Mouse (Mus musculus) kidney, postnatal 0 days (tissue): Measurements from ENCODE around the gene Abhd16a. TPM values are rescaled to one million over a fixed set of nuclear protein-coding genes. Genes with fewer than 3 reads are reported as not detected.

Experiments used
- ATAC-seq: fragments of 200-750 bp; cut with Nextera tagmentation; replicated peaks from 2 replicates; pipeline ENCODE4 v1.8.0; 2017; ENCODE audit warnings: low read depth, moderate number of reproducible peaks, moderate TSS enrichment, moderate library complexity; ENCODE audit not compliant: low FRiP score
- DNase-seq: peaks from one replicate; pipeline ENCODE4 v3.0.0-alpha.2; 2016; ENCODE audit warnings: low spot score
- H3K27ac ChIP-seq: fragments of 300-500 bp; sonication (generic); 2 replicates; pipeline ENCODE4 v1.5.1; 2014; ENCODE audit warnings: mild to moderate bottlenecking
- H3K27me3 ChIP-seq: fragments of 300-500 bp; sonication (generic); 2 replicates; pipeline ENCODE4 v1.6.1; 2014; ENCODE audit warnings: low read length, mixed read lengths; ENCODE audit not compliant: insufficient read depth
- H3K36me3 ChIP-seq: fragments of 300-500 bp; sonication (generic); 2 replicates; pipeline ENCODE4 v1.6.1; 2014; ENCODE audit warnings: low read length, mixed read lengths; ENCODE audit not compliant: insufficient read depth
- H3K4me1 ChIP-seq: fragments of 300-500 bp; sonication (generic); replicated peaks from 2 replicates; pipeline ENCODE4 v1.6.1; 2014; ENCODE audit warnings: antibody characterized with exemption, low read length, mixed read lengths; ENCODE audit not compliant: insufficient read depth
- H3K4me2 ChIP-seq: fragments of 300-500 bp; sonication (generic); 2 replicates; pipeline ENCODE4 v1.6.1; 2014; ENCODE audit warnings: mild to moderate bottlenecking, low read length, moderate library complexity, mixed read lengths
- H3K4me3 ChIP-seq: fragments of 300-500 bp; sonication (generic); replicated peaks from 2 replicates; pipeline ENCODE4 v1.5.1; 2014; ENCODE audit warnings: low read depth, low read length
- H3K9ac ChIP-seq: fragments of 300-500 bp; sonication (generic); 2 replicates; pipeline ENCODE4 v1.6.1; 2014; ENCODE audit warnings: low read depth, low read length
- H3K9me3 ChIP-seq: fragments of 300-500 bp; sonication (generic); replicated peaks from 2 replicates; pipeline ENCODE4 v1.6.1; 2016; ENCODE audit warnings: low read length, inconsistent platforms, mixed read lengths
- CTCF ChIP-seq: IDR thresholded peaks from 2 replicates; pipeline ENCODE4 v1.5.1; 2016; ENCODE audit warnings: antibody characterized with exemption, low read depth, mild to moderate bottlenecking, moderate library complexity
- WGBS: fragments of 180-500 bp; shearing (Covaris S2); extraction: QIAGEN DNeasy Blood & Tissue Kit; methylation state at CpG from one replicate; pipeline ENCODE4 v1.1.7; 2014; 5-methylcytosine and 5-hydroxymethylcytosine counted together
- polyA plus RNA-seq: library from polyadenylated mRNA; unstranded; fragments of >200 nt; fragmentation: Nextera tagmentation; extraction: Ambion mirVana; gene quantifications from 2 replicates; pipeline ENCODE4 v1.2.1, GENCODE M21; 2015

Abhd16a gene
- polyA plus RNA-seq, 1 experiment from 2014 or later: 109 TPM

DNA sequence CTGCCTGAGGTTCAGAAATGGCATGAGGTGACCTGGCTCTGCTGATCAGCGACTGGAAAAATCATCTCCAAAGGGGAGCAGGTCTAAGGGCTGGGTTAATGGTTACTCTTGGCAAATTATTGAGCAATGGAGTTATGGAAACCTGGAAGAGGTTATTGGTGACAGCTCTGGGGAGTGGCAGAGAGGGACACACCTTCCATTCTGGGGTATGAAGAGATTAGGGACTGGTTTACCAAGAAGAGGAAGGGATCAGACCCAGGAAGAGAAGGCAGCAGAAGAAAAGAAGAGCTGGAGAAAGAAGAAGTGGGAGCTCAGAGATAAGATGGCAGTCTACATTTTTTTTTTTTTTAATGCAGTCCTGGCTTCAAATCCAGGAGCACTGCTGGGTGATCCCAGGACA is 41.4 kb upstream of the Abhd16a start:
- peak; percentile 26 for DNase-seq
- Histone ChIP-seq H3K9ac (no peak overlapping the region), H3K27me3 (no peaks in the 10 kb centered on the region), H3K4me2 (peak overlapping the region; percentile 36), H3K27ac (peak overlapping the region; percentile 98), H3K9me3 (no peaks in the 10 kb centered on the region), H3K4me3 (no peak overlapping the region), H3K4me1 (peaks cover 32% of the 10 kb centered on the region), H3K36me3 (0 out of 2 replicates have a peak, but pooled peaks cover 4% of the 10 kb centered on the region)
- ATAC-seq: no peak
- 31% methylated on average over 1 of the region's 1 CpGs for WGBS
- TF ChIP-seq CTCF: no peak

DNA sequence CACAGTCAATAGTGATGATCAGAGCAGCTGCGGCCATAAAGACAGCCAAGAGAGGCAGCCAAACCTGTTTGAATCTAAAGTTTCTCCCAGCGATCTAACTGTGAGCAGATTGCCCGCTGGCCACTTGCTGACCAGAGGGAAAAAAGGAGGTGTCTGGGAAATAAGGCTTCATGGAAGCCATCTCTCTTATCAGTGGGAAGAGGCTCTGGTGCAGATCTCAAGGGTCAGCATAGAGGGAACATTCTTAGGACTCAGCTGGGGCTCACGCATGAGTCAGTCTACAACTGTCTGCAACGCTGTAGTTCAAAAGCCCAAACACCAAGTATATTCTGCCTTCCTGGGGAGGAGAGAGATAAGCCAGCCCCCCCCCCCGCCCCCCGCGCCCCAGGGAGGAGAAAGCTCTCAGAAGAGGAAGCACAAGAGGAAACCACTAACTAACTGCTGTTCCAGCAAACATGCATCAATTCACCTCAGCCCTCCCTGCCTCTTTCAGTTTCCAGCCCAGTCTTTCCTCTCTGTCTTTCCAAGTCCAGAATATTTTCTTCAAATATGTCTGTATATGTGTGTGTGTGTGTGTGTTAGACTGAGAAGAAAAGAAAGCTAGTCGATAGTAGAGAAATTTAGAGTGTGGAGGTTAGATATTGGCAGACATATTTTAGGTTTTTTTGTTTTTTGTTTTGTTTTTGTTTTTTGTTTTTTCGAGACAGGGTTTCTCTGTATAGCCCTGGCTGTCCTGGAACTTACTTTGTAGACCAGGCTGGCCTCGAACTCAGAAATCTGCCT is 40.7 kb upstream of the Abhd16a start:
- Histone ChIP-seq H3K4me2 (peak overlapping the region; percentile 36), H3K9ac (no peak overlapping the region), H3K27me3 (no peaks in the 10 kb centered on the region), H3K9me3 (no peaks in the 10 kb centered on the region), H3K27ac (peak overlapping the region; percentile 98), H3K4me1 (peaks cover 32% of the 10 kb centered on the region), H3K36me3 (peaks cover 11% of the 10 kb centered on the region; the same call in 1 of the 2 replicates), H3K4me3 (no peak overlapping the region)
- ATAC-seq (no peak), DNase-seq (peak; percentile 63)
- no peak for TF ChIP-seq CTCF
- 27% methylated on average over 11 of the region's 11 CpGs for WGBS

DNA sequence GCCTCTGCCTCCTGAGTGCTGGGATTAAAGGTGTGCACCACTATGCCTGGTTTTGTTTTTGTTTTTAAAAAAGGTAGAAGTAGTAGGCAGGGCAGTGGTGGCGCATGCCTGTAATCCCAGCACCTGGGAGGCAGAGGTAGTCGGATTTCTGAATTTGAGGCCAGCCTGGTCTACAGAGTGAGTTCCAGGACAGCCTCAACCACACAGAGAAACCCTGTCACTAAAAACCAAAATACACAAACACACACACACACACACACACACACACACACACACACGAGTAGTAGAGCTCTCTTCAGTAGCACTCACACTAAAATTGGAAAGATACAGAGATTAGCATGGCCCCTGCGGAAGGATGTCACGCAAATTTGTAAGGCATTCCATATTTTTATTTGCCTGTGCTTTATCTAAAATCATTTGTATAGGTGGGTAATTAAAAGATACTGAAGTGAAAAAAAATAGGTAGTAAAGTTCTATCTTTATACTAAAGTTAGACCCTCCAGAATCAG is 40.1 kb upstream of the Abhd16a start:
- 67% methylated on average over 5 of the region's 5 CpGs for WGBS

DNA sequence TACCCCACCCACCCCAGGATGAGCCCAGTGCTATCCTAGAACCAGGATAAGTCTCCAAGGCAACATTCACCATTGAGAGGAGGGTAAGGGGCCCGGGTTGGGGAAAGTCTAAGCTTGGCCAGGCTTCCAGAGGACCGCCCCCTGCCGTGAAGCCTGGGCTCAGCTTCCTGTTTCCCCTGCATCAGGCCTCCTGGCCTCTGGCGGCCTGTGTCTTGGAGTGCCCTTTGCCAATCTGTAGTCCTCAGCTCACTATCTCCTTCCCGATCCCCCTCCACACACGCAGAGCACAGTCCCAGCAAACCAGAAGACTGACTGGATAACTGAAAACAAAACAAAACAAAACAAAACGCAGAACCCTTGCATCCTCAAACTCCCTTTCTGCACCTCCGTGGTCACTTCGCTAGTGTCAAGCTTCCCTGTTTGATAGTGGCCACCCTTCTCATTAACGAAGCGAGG is 39.5 kb upstream of the Abhd16a start, which contains the start of gene Clic1:
TSS of gene Clic1 (plus strand) at position 406 of the 456 bp plus-strand sequence.
- peaks cover 32% of the 10 kb centered on the region for H3K4me1 ChIP-seq
- WGBS: under 1% methylated on average over 11 of the region's 11 CpGs
- H3K27me3 ChIP-seq: no peaks in the 10 kb centered on the region
- TF ChIP-seq CTCF: peak; percentile 55
- H3K36me3 ChIP-seq: peaks cover 20% of the 10 kb centered on the region
- peak within 1 kb of the TSS; percentile 98 for H3K27ac ChIP-seq
- peak; percentile 27; the same call in 1 of the 2 replicates for ATAC-seq
- H3K9me3 ChIP-seq: no peaks in the 10 kb centered on the region
- H3K9ac ChIP-seq: peak within 1 kb of the TSS; percentile 77
- peak within 1 kb of the TSS; percentile 50 for H3K4me3 ChIP-seq
- peak within 1 kb of the TSS; percentile 81 for H3K4me2 ChIP-seq
- DNase-seq: peak; percentile 94

More for the DNA sequence above, 40.1 kb upstream of the Abhd16a start:
- Histone ChIP-seq H3K9ac (peak overlapping the region; percentile 77; the same call in 1 of the 2 replicates), H3K36me3 (peaks cover 16% of the 10 kb centered on the region), H3K9me3 (no peaks in the 10 kb centered on the region), H3K27ac (peak overlapping the region; percentile 98), H3K4me2 (peak overlapping the region; percentile 81), H3K4me3 (no peak overlapping the region), H3K4me1 (peaks cover 32% of the 10 kb centered on the region), H3K27me3 (no peaks in the 10 kb centered on the region)
- DNase-seq (no peak), ATAC-seq (no peak)
- TF ChIP-seq CTCF: no peak

DNA sequence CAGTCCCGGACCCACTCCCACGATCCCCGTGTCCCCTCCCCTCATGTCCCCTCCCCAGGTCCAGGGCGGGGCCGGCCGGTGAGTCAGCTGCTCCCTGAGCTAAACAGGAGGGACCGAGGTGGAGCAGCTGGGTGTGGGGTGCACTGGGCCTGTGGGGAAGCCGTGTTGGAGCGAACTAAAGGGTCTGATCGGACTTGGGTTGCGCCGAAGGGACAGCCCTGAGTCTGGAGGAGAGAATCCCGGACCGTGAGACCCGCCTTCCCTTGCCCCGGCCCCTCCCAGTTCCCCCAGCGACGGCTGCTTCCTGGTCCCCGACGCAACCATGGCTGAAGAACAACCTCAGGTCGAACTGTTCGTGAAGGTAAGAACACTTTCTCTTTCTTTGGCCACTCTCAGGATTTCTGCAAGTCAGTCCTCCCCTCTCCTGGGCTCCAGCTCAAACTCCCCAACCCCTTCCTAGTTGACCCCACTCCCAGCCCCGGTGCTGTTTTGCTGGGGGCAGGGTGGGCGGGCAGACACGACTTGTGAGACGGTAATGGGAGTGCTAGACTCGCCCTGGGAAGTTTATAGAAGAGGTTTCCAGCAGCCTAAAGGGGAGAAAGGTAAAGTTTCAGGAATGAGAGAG is 38.8 kb upstream of the Abhd16a start:
- under 1% methylated on average over 27 of the region's 27 CpGs for WGBS
- peak overlapping the region; percentile 98 for H3K27ac ChIP-seq
- TF ChIP-seq CTCF: no peak
- H3K4me2 ChIP-seq: peak overlapping the region; percentile 81
- H3K4me1 ChIP-seq: peaks cover 29% of the 10 kb centered on the region
- peak overlapping the region; percentile 50 for H3K4me3 ChIP-seq
- ATAC-seq (no peak; the same call in 1 of the 2 replicates), DNase-seq (peak; percentile 92)
- peaks cover 25% of the 10 kb centered on the region for H3K36me3 ChIP-seq
- H3K9ac ChIP-seq: peak overlapping the region; percentile 77
- no peaks in the 10 kb centered on the region for H3K9me3 ChIP-seq
- H3K27me3 ChIP-seq: no peaks in the 10 kb centered on the region
